Mouse (Mus musculus) liver, embryonic 14.5 days (tissue): ENCODE results near the gene Numb.

ENCODE experiments used
- CTCF ChIP-seq: IDR thresholded peaks from 2 replicates; pipeline ENCODE4 v1.5.1; 2016; ENCODE audit warnings: antibody characterized with exemption, low read depth, control low read depth
- EP300 ChIP-seq: IDR thresholded peaks from 2 replicates; pipeline ENCODE4 v1.6.1; 2016; ENCODE audit warnings: antibody characterized with exemption, low read depth

DNA sequence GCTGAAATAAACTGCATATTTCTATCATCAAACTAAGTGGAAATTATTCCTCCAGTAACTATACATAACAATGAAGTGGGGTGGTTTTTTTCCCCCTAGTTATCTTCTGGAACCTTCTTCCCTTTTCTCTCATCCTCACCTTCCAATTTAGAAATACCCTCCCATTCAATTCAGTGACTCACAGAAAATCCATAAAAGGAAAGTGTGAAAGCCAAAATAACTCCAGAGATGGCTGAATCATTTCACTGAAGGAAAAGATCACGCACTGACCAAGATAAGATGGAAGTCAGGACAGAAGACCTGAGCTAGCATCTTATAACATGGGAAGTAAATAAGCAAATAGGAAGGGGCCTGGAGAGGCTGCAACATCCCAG lies 1.7 kb upstream of the Numb start:
- TF ChIP-seq EP300 (no peak), CTCF (no peak)
